ENCODE assay signal across 9 mouse cellular contexts in genomic region chr8:115597226-115597953, GRCm38 (mm10).
DNase-seq lines count a peak whose midpoint lies in the region; ATAC-seq lines count a peak whose summit lies in the region.
"Had no signal": no experiment of that assay in that cellular context is flagged by ENCODE, and none has a peak within 500 bp of the region (broad histone marks: within the 10 kb centered on the region; RNA-seq: fewer than 3 reads in every experiment).

No protein-coding gene starts in this region.

- no peak overlapping the region for H3K9ac ChIP-seq in neural tube, embryonic 11.5 days (ENCODE audit: low read length)

- H3K4me3 ChIP-seq in neural tube, embryonic 11.5 days (ENCODE audit: low read depth, low read length) = no peak overlapping the region
- H3K4me3 ChIP-seq: layer of hippocampus, adult 2 months had no signal

- ATAC-seq in neural tube, embryonic 11.5 days (ENCODE audit: insufficient read depth, low FRiP score, low TSS enrichment) = no peak

- no peak overlapping the region for H3K4me2 ChIP-seq in neural tube, embryonic 11.5 days (ENCODE audit: low read depth)

- whole genome bisulfite sequencing in neural tube, embryonic 11.5 days = 75% methylated on average over 10 of the region's 10 CpGs

- no peak overlapping the region for H3K27ac ChIP-seq in neural tube, embryonic 11.5 days (ENCODE audit: low read depth, low read length)
- H3K27ac ChIP-seq: layer of hippocampus, adult 2 months had no signal

- H3K9me3 ChIP-seq in neural tube, embryonic 11.5 days (ENCODE audit: control insufficient read depth, low read length) = no peaks in the 10 kb centered on the region

- H3K36me3 ChIP-seq in neural tube, embryonic 11.5 days (ENCODE audit: control insufficient read depth, insufficient read depth, low read length) = no peaks in the 10 kb centered on the region

- peak; percentile 37 for DNase-seq in gastrocnemius, adult 18-20 months (ENCODE audit: low spot score)
- DNase-seq in gastrocnemius, postnatal 4 days (ENCODE audit: low spot score in 2 of 2) = no peak
- DNase-seq in neural tube, embryonic 11.5 days (ENCODE audit: low spot score) = peak; percentile 13
- DNase-seq in neural tube, embryonic 10.5 days (ENCODE audit: extremely low spot score, low spot score) = no peak
- peak; percentile 22 to 29 for DNase-seq in heart, postnatal 10 days
- DNase-seq in mesoderm, embryonic 11.5 days (ENCODE audit: low read depth, low spot score) = peak; percentile 9
- DNase-seq in spleen, postnatal 10 days (ENCODE audit: low spot score in 2 of 2) = no peak
- DNase-seq in urinary bladder, postnatal 25 days (ENCODE audit: low spot score) = no peak

- no peaks in the 10 kb centered on the region for H3K4me1 ChIP-seq in neural tube, embryonic 11.5 days (ENCODE audit: control insufficient read depth, insufficient read depth, low read length)

- intact Hi-C loops in heart, postnatal 10 days (cut with DNase I) = no loop called here

- no peaks in the 10 kb centered on the region for H3K27me3 ChIP-seq in neural tube, embryonic 11.5 days (ENCODE audit: control insufficient read depth, insufficient read depth, low read length)

Comparison
In these comparisons a context has a peak if more than half of its experiments do, and no peak if none do; other contexts are left out.
1. DNase-seq: peak in gastrocnemius, adult 18-20 months (single experiment), neural tube, embryonic 11.5 days (single experiment), heart, postnatal 10 days (2 of 2) and mesoderm, embryonic 11.5 days (single experiment); none in gastrocnemius, postnatal 4 days (0 of 2), neural tube, embryonic 10.5 days (single experiment), spleen, postnatal 10 days (0 of 2) and urinary bladder, postnatal 25 days (single experiment).